Mouse (Mus musculus) c-Kit-positive CD71-positive TER-119-positive erythroid progenitor cells, embryonic 14.5 days (primary cell): ENCODE data around the gene Stx12.
A peak's percentile ranks its signal among the peaks of the same experiment; 100 is the strongest.

Source experiments
- DNase-seq: peaks from one replicate; pipeline ENCODE4 v3.0.0-alpha.2; 2013; ENCODE audit warnings: low spot score

Stx12 gene

DNA sequence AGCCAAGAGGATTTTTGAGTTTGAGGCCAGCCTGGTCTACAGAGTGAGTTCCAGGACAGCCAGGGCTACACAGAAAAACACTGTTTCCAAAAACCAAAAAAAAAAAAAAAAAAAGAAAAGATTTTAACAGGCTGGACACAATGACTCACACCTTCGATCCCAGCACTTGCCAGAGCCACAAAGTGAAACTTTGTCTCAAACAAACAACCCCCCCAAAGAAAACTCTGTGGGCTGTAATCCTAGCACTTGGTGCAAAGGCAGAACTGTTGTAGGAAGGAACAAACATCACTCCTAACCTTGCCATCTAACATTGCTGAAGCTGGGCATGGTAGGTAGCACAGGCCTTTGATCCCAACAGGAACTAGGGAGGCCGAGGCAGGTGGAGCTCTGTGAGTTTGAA is 19.5 kb downstream of the Stx12 start:
- DNase-seq = no peak

DNA sequence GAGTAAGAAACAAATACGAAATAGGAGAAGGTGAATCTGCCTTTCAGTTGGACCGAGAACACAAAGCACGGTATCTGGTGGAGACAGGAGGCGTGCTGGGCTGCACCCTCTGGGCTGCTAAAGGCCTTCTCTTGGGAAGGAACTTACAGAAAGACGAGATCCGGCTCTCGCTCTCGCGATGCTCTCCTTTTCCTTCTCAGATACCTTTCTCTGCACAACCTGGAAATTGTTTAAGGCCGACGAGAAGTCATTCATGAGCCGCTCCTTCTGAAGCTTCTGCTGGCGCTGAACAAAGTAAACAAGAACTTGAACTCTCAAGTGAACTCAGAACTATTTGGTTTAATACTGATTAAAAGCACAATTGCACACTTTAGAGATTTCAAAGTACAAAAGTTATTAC is 21.3 kb downstream of the Stx12 start:
- DNase-seq = no peak

DNA sequence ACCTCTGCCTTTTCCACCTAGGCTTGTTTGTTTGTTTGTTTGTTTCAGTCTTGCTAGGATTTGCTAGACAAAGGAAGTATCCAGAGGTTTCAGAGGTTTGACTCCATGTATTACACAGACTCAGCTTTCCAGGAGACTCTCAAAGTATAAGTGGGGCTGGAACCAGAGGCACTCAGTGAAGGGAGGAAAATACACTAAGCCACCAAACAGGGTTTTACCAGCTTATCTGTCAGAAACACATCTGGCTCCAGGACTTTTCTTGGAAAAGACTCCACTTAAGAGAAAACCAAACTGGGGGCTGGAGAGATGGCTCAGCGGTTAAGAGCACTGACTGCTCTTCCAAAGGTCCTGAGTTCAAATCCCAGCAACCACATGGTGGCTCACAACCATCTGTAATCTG is 23.4 kb downstream of the Stx12 start:
- no peak for DNase-seq

DNA sequence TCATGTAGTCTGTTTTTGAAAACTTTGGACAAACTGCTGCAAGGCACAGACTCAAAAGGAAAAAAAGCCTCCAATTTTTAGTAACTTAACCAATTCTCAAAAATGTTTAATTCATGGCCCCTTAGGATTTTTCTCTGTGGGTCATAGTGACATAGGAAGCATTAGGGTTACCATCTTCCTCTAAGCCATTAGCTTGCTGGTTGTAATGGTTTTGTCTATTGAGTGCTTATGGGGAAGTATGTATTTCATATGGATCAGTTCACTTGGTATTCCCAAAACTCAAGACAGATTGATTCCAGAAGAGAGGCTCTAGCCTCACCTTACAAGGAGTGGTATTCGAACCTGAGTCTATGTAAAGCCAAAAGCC is 40.6 kb downstream of the Stx12 start:
- DNase-seq = peak; percentile 8

DNA sequence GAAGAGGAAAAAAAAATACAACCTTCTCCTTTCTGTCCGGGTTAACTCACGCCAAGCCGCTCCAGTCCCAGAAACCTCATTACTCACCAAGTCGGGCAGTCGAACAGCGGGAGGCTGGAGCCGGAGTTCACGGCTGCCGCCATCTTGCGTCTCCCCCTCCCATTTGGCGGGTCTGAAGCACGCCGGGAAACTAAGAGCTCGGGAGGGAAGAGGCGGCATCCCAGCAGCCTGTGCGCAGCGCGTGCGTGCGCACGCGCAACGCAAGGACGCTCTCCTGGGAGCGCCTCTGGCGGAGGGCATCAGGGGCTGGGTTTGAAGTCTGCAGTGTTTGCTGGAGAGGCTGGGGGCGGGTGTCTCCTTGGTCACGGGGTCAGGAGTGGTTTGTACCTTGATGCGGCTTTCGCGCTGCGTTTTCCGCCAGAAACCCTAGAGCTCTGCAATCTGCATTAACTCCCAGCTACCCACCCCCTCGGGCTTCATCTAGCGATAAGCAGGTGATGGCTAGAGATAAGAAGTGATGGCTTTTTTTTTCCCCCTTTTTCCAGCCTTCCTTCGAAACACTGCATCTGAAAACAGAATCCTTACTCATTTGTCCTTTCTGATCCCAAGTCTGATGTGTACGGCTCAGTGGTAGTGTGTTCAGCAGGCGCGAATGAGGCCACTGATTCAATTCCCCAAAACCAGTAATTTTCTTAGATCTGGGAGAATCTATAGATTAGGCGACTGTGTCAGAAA is 41.2 kb downstream of the Stx12 start, which contains the start of gene Ppp1r8:
TSS of gene Ppp1r8 (minus strand) at position 200 of the 735 bp plus-strand sequence.
- peak; percentile 85 for DNase-seq

DNA sequence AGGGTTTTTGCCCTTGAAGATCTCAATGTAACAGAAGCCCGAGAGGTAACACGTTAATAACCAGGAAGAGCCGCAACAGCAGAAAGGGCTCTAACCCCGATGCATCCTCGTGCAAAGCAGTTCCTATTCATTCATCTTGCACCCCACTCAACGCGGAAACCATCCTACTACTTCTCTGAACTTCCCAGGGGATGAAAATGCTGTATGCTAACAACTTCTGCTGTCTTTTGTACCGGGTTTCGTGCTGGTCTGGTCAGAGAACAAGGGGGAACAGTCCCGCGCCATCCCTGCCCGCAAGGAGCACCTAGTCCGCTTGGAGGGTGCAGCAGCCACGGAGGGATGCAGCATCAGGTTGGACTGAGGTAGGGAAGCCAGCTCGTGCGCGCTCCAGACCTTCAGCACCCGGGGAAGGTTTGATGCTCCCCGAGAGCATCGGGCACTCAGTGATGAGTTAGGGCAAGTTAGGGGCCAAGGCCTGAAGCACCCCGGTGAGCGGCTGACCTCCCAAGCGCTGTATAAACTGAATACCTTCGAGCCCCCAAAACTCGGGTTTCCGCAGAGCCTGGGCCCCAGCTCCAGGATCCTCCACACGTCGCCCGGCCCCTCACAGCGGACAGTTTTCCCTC is 41.9 kb downstream of the Stx12 start:
- peak; percentile 39 for DNase-seq

DNA sequence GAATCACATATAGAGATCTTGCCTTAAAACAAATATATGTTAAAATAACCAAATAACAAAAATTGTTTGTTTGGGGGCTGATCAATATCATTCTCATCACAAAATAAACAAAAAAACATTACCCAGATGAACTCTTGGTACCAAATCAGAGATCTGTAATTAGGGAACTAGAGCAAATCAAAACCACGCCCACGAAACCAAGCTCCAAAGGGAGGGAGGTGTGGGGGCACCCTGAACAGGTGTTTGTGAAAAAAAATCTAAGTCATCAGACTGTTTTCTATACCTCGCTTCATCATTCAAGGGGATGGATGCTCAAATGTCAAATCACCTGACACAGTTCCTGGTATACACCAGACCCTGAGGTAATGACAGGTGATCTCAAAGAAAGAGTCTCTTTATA is 42.8 kb downstream of the Stx12 start:
- DNase-seq = no peak

DNA sequence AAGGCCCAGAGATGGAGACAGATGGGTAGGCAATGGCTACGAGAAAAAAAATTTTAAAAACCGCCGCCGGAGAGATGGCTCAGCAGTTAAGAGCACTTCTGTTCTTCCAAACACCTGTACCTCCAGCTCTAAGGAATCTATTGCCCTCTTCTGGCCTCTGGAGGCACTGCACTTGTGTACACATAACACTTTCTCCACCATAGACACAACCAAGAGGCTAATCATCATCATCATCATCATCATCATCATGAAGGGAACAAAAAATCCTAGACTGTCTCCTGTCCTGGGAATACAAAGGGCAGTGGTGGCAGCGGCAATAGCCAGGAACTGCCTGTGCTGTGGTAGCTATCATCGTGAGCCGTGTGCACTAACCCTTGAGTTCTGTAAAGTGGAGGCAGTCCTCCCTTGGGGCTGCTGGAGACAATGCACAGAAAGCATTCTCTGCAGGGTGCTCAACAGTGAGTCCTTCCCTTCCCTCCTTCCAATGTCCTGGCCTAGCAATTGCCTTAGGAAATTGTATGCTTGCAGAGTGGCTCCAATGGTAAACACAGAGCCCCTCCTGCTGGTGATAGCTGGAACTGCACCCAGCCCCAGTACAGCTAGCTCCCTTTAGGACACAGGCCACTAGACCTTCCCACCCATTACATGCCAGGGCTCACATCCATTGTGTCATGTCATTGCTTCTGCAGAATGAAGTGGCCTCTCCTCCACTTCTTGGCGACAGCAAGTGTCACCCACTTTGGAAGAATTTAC is 60.5 kb downstream of the Stx12 start:
- peak; percentile 80 for DNase-seq

DNA sequence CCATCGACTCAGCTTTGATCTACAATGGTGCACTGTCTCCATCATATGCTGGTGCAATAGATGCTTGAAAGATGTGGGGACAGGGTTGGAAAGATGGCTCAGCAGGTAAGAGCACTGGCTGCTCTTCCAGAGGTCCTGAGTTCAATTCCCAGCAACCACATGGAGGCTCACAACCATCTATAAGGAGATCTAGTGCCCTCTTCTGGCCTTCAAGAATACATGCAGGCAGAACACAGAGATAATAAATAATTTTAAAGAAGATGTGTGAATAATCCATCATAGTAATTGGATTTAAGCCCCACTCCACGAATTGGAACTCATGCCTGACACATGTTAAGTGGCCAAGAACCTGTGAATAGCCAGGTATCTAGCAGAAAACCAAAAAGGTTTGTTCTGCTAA is 65.9 kb downstream of the Stx12 start:
- DNase-seq = no peak

DNA sequence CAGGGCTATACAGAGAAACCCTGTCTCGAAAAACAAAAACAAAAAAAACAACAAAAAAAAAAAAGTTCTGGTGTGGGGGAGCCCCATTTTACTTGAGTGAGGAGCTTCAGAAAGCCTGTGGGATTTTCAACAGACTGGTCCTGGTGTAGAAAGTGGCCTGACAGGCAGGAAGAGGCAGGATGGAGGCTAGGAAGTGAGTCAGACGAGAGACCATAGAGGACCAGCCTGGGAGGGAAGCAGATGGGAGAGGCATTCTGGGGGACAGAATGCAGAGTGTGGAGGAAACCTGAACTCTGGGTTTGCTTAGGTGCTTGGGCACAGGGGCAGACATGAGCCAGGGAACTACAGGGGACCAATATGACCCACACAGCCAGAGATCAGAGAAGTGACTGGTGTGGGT is 67.5 kb downstream of the Stx12 start:
- DNase-seq = no peak

DNA sequence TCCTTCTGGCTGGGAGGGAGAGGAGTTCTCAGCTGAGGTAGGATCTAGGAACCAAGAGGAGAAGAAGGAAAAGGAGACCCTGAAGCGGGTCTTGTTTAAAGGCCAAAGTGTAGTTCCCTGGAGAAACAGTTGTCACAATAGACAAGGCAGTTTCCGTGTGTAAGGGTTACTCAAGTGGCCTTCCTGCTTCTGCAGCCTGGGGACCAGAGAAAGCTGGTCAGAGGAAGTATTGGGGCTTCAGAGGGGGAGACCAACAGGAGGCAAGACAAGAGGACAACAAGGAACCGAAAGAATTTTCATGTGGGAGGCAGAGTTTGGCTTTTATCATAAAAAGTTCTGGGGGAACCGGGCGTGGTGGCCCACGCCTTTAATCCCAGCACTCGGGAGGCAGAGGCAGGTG is 67.9 kb downstream of the Stx12 start:
- DNase-seq = no peak

DNA sequence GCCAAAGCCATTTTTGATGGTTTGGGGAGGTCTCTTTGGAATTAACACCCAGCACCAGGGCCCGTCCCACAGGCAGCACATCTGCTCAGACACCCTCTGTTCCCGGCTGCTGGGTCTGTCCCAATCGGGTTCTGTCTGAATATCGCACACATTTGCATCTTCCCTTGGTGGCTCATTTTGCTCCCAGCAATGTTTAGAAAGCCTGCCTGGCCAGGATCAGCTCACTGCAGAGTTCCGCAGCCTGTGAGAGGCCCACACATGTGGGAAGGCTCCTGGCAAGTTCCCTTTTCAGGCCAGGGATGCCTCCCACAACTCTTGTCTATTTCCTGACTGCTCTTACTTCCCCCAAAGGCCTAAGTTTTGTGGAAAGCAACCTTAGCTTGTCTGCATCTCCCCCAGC is 74.7 kb downstream of the Stx12 start:
- no peak for DNase-seq

DNA sequence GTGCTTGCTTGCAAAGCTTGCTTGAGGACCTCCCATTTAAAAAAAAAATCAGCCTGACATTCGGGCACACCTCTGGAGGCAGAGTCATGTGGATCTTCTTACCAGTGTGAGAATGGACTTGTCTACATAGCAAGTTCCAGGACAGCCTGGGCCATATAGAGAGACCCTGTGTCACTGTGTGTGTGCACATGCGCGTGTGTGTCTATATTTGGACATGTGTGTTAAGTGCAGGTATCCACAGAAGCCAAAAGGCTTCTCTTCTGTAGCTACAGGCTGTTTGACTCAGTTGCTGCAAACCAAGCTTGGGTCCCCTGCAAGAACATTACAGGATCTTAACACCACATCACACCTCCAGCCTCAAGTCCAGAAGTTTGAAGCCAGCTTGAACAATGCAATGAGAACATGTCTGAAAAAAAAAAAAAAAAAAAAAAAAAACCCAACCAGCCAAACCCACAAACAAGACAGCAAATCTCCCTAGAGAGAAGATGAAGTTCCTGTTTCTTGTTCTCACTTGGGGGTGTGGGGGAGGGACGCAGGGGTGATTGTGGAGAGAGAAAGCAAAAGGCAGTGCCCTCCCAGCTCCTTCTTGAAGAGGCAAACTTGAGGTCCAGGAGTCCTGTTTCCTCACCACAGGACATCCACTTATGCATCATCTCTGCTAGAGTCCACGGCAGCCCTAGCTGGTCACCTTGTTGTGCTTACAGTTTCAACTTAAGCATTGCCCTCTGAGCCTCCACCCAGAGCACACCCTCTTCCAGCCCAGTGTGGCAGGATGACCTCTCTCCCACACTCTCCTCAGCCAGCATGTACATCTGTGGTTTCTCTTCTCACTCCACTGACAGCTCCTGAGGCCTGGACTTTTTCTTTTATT is 76.3 kb downstream of the Stx12 start:
- DNase-seq = no peak

DNA sequence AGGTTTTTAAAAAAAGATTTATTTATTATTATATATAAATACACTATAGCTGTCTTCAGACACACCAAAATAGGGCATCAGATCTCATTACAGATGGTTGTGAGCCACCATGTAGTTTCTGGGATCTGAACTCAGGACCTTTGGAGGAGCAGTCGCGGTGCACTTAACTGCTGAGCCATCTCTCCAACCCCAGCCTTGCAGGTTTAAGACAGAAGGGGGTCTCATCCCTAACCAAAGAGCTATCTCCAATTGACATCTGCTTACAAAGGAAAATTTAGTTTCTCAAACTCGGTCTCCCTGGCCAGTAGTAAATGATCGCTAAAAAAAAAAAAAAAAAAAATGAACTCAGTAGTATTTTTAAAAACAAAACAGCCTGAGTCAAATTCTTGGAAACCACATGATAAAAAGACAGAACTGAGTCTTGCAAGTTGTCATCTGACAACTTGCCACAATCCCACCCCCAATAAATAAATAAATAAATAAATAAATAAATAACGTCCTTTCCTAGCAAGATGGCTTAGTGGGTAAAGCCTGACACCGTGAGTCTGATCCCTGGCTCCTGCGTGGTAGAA is 77.6 kb downstream of the Stx12 start:
- no peak for DNase-seq

DNA sequence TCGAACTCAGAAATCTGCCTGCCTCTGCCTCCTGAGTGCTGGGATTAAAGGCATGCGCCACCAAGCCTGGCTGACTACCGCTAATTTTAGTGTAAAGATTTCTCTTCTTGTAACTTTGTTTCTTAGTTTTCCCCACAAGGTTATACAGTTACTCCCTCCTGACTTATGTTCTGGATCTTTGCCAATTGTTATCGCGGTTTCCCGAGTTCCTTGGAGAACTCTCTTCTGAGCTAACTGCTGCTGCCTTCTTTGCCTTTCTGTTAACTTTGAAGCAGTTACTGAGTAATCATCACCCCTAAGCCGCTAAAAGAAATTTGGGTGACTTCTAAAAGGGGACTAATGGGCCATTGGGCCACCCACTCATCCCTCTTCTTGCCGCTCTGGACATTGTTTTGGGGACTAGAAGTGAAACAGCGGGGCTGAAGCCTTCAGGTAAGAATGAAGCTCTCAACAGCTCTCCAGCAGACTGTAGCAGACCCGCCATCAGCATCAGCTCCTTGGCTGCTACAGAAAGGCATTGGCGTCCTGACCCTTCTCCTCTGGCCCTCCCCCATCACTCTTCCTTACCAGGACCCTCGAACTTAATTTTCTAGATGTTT is 78.6 kb downstream of the Stx12 start:
- no peak for DNase-seq

DNA sequence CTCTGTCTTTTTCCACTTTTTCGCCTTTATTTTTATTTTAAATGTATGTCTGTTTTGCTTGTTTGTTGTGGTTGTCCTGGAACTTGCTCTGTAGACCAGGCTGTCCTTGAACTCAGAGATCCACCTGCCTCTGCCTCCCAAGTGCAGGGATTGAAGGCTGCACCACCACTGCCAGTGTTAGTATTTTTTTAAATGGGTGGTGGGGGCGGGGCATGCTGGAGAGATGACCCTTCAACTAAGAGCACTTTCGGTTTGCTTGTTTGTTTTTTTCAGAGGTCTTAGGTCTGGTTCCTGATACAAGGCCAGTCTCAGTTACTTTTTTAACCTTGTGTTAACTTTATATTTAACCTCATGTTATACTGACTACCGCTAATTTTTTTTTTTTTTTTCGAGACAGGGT is 79.2 kb downstream of the Stx12 start:
- no peak for DNase-seq

DNA sequence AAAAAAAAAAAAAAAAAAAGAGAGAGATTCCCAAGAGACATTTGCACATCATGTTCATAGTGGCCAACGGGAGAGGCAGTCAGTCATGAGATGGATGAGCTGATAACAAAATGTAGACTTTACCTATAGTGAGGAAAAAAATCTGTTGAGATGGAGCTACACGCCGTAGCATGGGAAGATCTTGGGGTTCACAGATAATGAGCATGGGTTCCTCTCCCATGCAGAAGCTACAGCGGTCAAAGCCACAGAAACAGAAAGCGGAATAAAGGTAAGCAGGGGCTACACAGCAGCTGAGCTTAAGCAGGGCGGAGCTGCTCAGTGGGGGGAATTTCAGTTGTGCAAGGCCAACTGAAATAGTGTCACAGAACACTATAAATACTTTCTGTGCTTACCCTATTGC is 80.0 kb downstream of the Stx12 start:
- no peak for DNase-seq

DNA sequence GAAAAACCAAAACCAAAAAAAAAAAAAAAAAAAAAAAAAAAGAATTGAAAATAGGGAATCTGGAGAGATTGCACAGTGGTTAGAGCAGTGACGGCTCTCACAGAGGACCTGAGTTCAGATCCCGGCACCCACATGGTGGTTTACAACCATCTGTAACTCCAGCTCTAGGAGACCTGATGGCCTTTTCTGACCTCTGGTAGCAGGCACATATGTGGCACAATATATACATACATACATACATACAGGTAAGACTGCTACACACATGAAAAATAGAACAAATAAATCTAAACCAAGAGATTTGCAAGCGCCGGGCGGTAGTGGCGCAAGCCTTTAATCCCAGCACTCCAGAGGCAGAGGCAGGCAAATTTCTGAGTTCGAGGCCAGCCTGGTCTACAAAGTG is 80.4 kb downstream of the Stx12 start:
- no peak for DNase-seq
